Mouse (Mus musculus): ENCODE data around the gene Tenm4. TPM values are rescaled to one million over a fixed set of nuclear protein-coding genes. Genes with fewer than 3 reads are reported as not detected.

The Tenm4 gene
- polyA plus RNA-seq, 1 experiment from 2014 or later: 38.0 TPM

- no peaks in the 10 kb centered on the region for H3K9me3 ChIP-seq (ENCODE audit: control insufficient read depth, low read length)
- H3K36me3 ChIP-seq (ENCODE audit: control insufficient read depth, insufficient read depth, low read length): peaks cover 28% of the 10 kb centered on the region
- H3K9ac ChIP-seq (replicated peaks; ENCODE audit: low read length): no peak overlapping the region
- DNase-seq (no peak), ATAC-seq (ENCODE audit: low FRiP score, low TSS enrichment) (no peak)
- 37% methylated on average over 10 of the region's 10 CpGs for WGBS
- H3K4me2 ChIP-seq (ENCODE audit: low read length): no peak overlapping the region
- H3K4me1 ChIP-seq (ENCODE audit: control insufficient read depth, insufficient read depth, low read length): peaks cover 30% of the 10 kb centered on the region
- H3K27me3 ChIP-seq (ENCODE audit: control insufficient read depth, insufficient read depth, low read length): no peaks in the 10 kb centered on the region
- H3K27ac ChIP-seq (replicated peaks; ENCODE audit: low read depth, low read length): peak overlapping the region; percentile 49; the same call in 1 of the 2 replicates
- no peak overlapping the region for H3K4me3 ChIP-seq (replicated peaks; ENCODE audit: low read depth, low read length)
Measured at GRCm38 (mm10) chr7:96899036-96899569, 728.1 kb downstream of the Tenm4 start.

DNA sequence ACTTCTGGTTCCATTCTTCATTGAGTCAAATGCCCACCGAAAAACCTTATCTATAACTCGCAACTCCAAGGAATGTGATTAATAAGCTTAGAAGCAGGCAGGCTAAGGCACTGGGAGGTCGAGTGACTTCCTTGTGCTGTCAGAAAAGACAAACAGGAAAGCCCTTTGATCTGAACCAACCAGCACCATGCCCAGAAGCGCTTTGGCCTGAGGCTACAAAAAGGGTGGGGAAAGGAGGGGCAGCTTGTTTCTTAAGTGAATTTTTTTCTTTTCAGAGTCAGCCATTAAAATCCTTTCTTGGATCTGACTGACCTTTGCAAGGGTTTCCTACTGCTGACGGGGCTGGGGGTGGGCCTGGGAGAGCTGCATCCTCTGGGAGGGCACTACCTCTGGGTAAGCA, 731.1 kb downstream of the Tenm4 start:
- ATAC-seq (ENCODE audit: low FRiP score, low TSS enrichment) (no peak), DNase-seq (peak; percentile 65)
- WGBS: 54% methylated on average over 5 of the region's 5 CpGs
- no peak overlapping the region for H3K9ac ChIP-seq (replicated peaks; ENCODE audit: low read length)
- no peaks in the 10 kb centered on the region for H3K9me3 ChIP-seq (ENCODE audit: control insufficient read depth, low read length)
- no peak overlapping the region for H3K4me2 ChIP-seq (ENCODE audit: low read length)
- peaks cover 46% of the 10 kb centered on the region for H3K4me1 ChIP-seq (ENCODE audit: control insufficient read depth, insufficient read depth, low read length)
- H3K4me3 ChIP-seq (replicated peaks; ENCODE audit: low read depth, low read length): no peak overlapping the region
- H3K27ac ChIP-seq (replicated peaks; ENCODE audit: low read depth, low read length): no peak overlapping the region
- H3K36me3 ChIP-seq (ENCODE audit: control insufficient read depth, insufficient read depth, low read length): peaks cover 7% of the 10 kb centered on the region
- H3K27me3 ChIP-seq (ENCODE audit: control insufficient read depth, insufficient read depth, low read length): peaks cover 3% of the 10 kb centered on the region; the same call in 1 of the 2 replicates

GRCm38 (mm10) chr7:96903088-96903985, 732.3 kb downstream of the Tenm4 start:
- Histone ChIP-seq H3K9ac (replicated peaks; ENCODE audit: low read length) (no peak overlapping the region), H3K9me3 (ENCODE audit: control insufficient read depth, low read length) (no peaks in the 10 kb centered on the region), H3K36me3 (ENCODE audit: control insufficient read depth, insufficient read depth, low read length) (peaks cover 7% of the 10 kb centered on the region), H3K4me2 (ENCODE audit: low read length) (no peak overlapping the region), H3K4me1 (ENCODE audit: control insufficient read depth, insufficient read depth, low read length) (peaks cover 44% of the 10 kb centered on the region), H3K27ac (replicated peaks; ENCODE audit: low read depth, low read length) (0 out of 2 replicates have a peak overlapping the region, but pooled peaks have one; percentile 15), H3K27me3 (ENCODE audit: control insufficient read depth, insufficient read depth, low read length) (peaks cover 3% of the 10 kb centered on the region; the same call in 1 of the 2 replicates), H3K4me3 (replicated peaks; ENCODE audit: low read depth, low read length) (no peak overlapping the region)
- WGBS: 64% methylated on average over 17 of the region's 17 CpGs
- ATAC-seq (ENCODE audit: low FRiP score, low TSS enrichment) (no peak), DNase-seq (no peak)

- DNase-seq (peak; percentile 55), ATAC-seq (ENCODE audit: low FRiP score, low TSS enrichment) (no peak)
- WGBS: 49% methylated on average over 3 of the region's 3 CpGs
- peaks cover 7% of the 10 kb centered on the region for H3K36me3 ChIP-seq (ENCODE audit: control insufficient read depth, insufficient read depth, low read length)
- no peak overlapping the region for H3K9ac ChIP-seq (replicated peaks; ENCODE audit: low read length)
- H3K4me3 ChIP-seq (replicated peaks; ENCODE audit: low read depth, low read length): no peak overlapping the region
- H3K9me3 ChIP-seq (ENCODE audit: control insufficient read depth, low read length): no peaks in the 10 kb centered on the region
- peaks cover 3% of the 10 kb centered on the region; the same call in 1 of the 2 replicates for H3K27me3 ChIP-seq (ENCODE audit: control insufficient read depth, insufficient read depth, low read length)
- no peak overlapping the region for H3K4me2 ChIP-seq (ENCODE audit: low read length)
- H3K27ac ChIP-seq (replicated peaks; ENCODE audit: low read depth, low read length): no peak overlapping the region
- H3K4me1 ChIP-seq (ENCODE audit: control insufficient read depth, insufficient read depth, low read length): peaks cover 34% of the 10 kb centered on the region
Measured at GRCm38 (mm10) chr7:96904442-96904841, 733.4 kb downstream of the Tenm4 start.

DNA sequence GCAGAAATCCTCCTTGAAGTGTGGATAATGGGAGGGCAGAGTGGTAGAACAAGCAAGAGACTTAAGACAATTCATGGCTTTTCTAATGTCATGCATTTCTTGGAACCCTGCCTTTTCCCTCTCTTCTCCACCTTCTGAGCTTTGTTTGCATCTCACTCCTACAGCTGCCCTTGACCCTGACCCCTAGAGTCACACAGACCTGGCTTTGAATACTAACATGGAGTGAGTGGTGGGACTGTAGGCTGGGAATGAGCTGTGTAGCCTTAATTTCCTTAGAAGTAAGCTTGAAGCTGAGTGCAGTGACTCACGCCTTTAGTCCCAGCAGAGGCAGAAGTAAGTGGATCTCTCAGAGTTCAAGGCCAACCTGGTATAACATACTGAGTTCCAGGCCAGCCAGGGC, 733.9 kb downstream of the Tenm4 start:
- H3K36me3 ChIP-seq (ENCODE audit: control insufficient read depth, insufficient read depth, low read length): peaks cover 4% of the 10 kb centered on the region
- H3K27me3 ChIP-seq (ENCODE audit: control insufficient read depth, insufficient read depth, low read length): peaks cover 3% of the 10 kb centered on the region; the same call in 1 of the 2 replicates
- no peak overlapping the region for H3K4me2 ChIP-seq (ENCODE audit: low read length)
- no peak for ATAC-seq (ENCODE audit: low FRiP score, low TSS enrichment)
- H3K4me3 ChIP-seq (replicated peaks; ENCODE audit: low read depth, low read length): no peak overlapping the region
- peaks cover 31% of the 10 kb centered on the region for H3K4me1 ChIP-seq (ENCODE audit: control insufficient read depth, insufficient read depth, low read length)
- H3K27ac ChIP-seq (replicated peaks; ENCODE audit: low read depth, low read length): no peak overlapping the region
- WGBS: 82% methylated on average over 1 of the region's 1 CpGs
- DNase-seq: no peak
- H3K9ac ChIP-seq (replicated peaks; ENCODE audit: low read length): no peak overlapping the region
- no peaks in the 10 kb centered on the region for H3K9me3 ChIP-seq (ENCODE audit: control insufficient read depth, low read length)

DNA sequence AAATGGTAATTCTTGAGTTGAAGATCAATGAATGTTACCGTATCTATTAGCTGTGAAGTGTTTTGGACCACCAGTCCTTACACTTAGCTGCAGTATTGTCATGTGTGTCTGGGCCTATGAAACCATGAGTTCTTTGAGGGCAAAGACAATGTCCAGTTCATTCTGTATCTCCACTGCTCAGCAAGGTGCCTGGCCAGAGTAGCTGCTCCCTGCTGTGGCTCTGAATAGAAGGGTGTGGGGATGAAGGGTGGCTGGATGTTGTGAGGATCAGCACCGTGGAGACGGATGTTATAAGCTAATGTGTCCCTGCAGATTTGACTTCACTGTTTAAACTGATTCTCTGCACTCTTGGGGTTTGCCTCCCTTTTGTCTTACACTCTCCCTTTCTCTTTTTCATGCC, 734.4 kb downstream of the Tenm4 start:
- no peak for ATAC-seq (ENCODE audit: low FRiP score, low TSS enrichment)
- H3K4me2 ChIP-seq (ENCODE audit: low read length): no peak overlapping the region
- H3K4me3 ChIP-seq (replicated peaks; ENCODE audit: low read depth, low read length): no peak overlapping the region
- H3K27ac ChIP-seq (replicated peaks; ENCODE audit: low read depth, low read length): no peak overlapping the region
- H3K27me3 ChIP-seq (ENCODE audit: control insufficient read depth, insufficient read depth, low read length): peaks cover 3% of the 10 kb centered on the region; the same call in 1 of the 2 replicates
- DNase-seq: no peak
- peaks cover 4% of the 10 kb centered on the region for H3K36me3 ChIP-seq (ENCODE audit: control insufficient read depth, insufficient read depth, low read length)
- no peak overlapping the region for H3K9ac ChIP-seq (replicated peaks; ENCODE audit: low read length)
- WGBS: 40% methylated on average over 3 of the region's 3 CpGs
- H3K4me1 ChIP-seq (ENCODE audit: control insufficient read depth, insufficient read depth, low read length): peaks cover 31% of the 10 kb centered on the region
- H3K9me3 ChIP-seq (ENCODE audit: control insufficient read depth, low read length): no peaks in the 10 kb centered on the region

GRCm38 (mm10) chr7:96906216-96906615, 735.2 kb downstream of the Tenm4 start:
- Histone ChIP-seq H3K4me1 (ENCODE audit: control insufficient read depth, insufficient read depth, low read length) (peaks cover 28% of the 10 kb centered on the region), H3K9me3 (ENCODE audit: control insufficient read depth, low read length) (no peaks in the 10 kb centered on the region), H3K4me2 (ENCODE audit: low read length) (no peak overlapping the region), H3K27me3 (ENCODE audit: control insufficient read depth, insufficient read depth, low read length) (peaks cover 3% of the 10 kb centered on the region; the same call in 1 of the 2 replicates), H3K36me3 (ENCODE audit: control insufficient read depth, insufficient read depth, low read length) (peaks cover 4% of the 10 kb centered on the region), H3K9ac (replicated peaks; ENCODE audit: low read length) (no peak overlapping the region), H3K27ac (replicated peaks; ENCODE audit: low read depth, low read length) (no peak overlapping the region), H3K4me3 (replicated peaks; ENCODE audit: low read depth, low read length) (no peak overlapping the region)
- 85% methylated on average over 20 of the region's 20 CpGs for WGBS
- no peak for ATAC-seq (ENCODE audit: low FRiP score, low TSS enrichment)
- DNase-seq: no peak

- 52% methylated on average over 16 of the region's 16 CpGs for WGBS
- no peak for DNase-seq
- H3K27me3 ChIP-seq (ENCODE audit: control insufficient read depth, insufficient read depth, low read length): peaks cover 3% of the 10 kb centered on the region; the same call in 1 of the 2 replicates
- no peak for ATAC-seq (ENCODE audit: low FRiP score, low TSS enrichment)
- no peaks in the 10 kb centered on the region for H3K9me3 ChIP-seq (ENCODE audit: control insufficient read depth, low read length)
- no peak overlapping the region for H3K9ac ChIP-seq (replicated peaks; ENCODE audit: low read length)
- no peak overlapping the region for H3K4me2 ChIP-seq (ENCODE audit: low read length)
- H3K4me1 ChIP-seq (ENCODE audit: control insufficient read depth, insufficient read depth, low read length): peaks cover 23% of the 10 kb centered on the region
- no peak overlapping the region for H3K27ac ChIP-seq (replicated peaks; ENCODE audit: low read depth, low read length)
- H3K4me3 ChIP-seq (replicated peaks; ENCODE audit: low read depth, low read length): no peak overlapping the region
- peaks cover 4% of the 10 kb centered on the region for H3K36me3 ChIP-seq (ENCODE audit: control insufficient read depth, insufficient read depth, low read length)
Measured at GRCm38 (mm10) chr7:96907971-96908680, 737.1 kb downstream of the Tenm4 start.
